Mouse (Mus musculus): ENCODE measurements around the gene Ccdc92b. TPM values are rescaled to one million over a fixed set of nuclear protein-coding genes. Genes with fewer than 3 reads are reported as not detected.
"Not testable (repeated sequence)": the region's sequence is repeated elsewhere in the genome, so short reads cannot be mapped to it uniquely, and the experiment has no call there.

Gene Ccdc92b
- 0.24 and 0.51 TPM in 2 replicates for polyA plus RNA-seq (2016; fragmentation: Nextera tagmentation; extraction: Ambion mirVana)

GRCm38 (mm10) chr11:74619201-74619955 lies at the start of gene Ccdc92b:
Ccdc92b (plus strand) TSS chr11:74619605.
- WGBS: under 1% methylated on average over 57 of the region's 63 CpGs
- no peaks in the 10 kb centered on the region for H3K9me3 ChIP-seq (replicated peaks)
- peak within 1 kb of the TSS; percentile 47 for H3K4me3 ChIP-seq
- H3K4me1 ChIP-seq: peaks cover 11% of the 10 kb centered on the region
- no peak within 1 kb of the TSS for H3K27ac ChIP-seq
- DNase-seq (ENCODE audit: low spot score): peak; percentile 96
- H3K27me3 ChIP-seq (ENCODE audit: low read depth, poor library complexity, severe bottlenecking): peaks cover 51% of the 10 kb centered on the region
- no peaks in the 10 kb centered on the region for H3K36me3 ChIP-seq

GRCm38 (mm10) chr11:74569735-74570134 lies 49.7 kb upstream of the Ccdc92b start:
- Histone ChIP-seq H3K9me3 (replicated peaks) (no peaks in the 10 kb centered on the region), H3K36me3 (no peaks in the 10 kb centered on the region), H3K4me3 (no peak overlapping the region), H3K27ac (no peak overlapping the region), H3K4me1 (no peaks in the 10 kb centered on the region), H3K27me3 (ENCODE audit: low read depth, poor library complexity, severe bottlenecking) (no peaks in the 10 kb centered on the region)
- DNase-seq (ENCODE audit: low spot score): no peak
- 72% methylated on average over 6 of the region's 6 CpGs for WGBS

GRCm38 (mm10) chr11:74572459-74573061 lies 46.8 kb upstream of the Ccdc92b start:
- no peaks in the 10 kb centered on the region for H3K27me3 ChIP-seq (ENCODE audit: low read depth, poor library complexity, severe bottlenecking)
- H3K4me1 ChIP-seq: no peaks in the 10 kb centered on the region
- no peak for DNase-seq (ENCODE audit: low spot score)
- no peaks in the 10 kb centered on the region for H3K9me3 ChIP-seq (replicated peaks)
- no peak overlapping the region for H3K27ac ChIP-seq
- no peaks in the 10 kb centered on the region for H3K36me3 ChIP-seq
- 74% methylated on average over 6 of the region's 6 CpGs for WGBS
- H3K4me3 ChIP-seq: no peak overlapping the region

GRCm38 (mm10) chr11:74574768-74575434 lies 44.5 kb upstream of the Ccdc92b start:
- Histone ChIP-seq H3K36me3 (no peaks in the 10 kb centered on the region), H3K27ac (no peak overlapping the region), H3K4me1 (no peaks in the 10 kb centered on the region), H3K4me3 (no peak overlapping the region), H3K27me3 (ENCODE audit: low read depth, poor library complexity, severe bottlenecking) (no peaks in the 10 kb centered on the region), H3K9me3 (replicated peaks) (no peaks in the 10 kb centered on the region)
- WGBS: 85% methylated on average over 4 of the region's 4 CpGs
- DNase-seq (ENCODE audit: low spot score): no peak

GRCm38 (mm10) chr11:74575940-74576339 lies 43.5 kb upstream of the Ccdc92b start:
- WGBS: 94% methylated on average over 3 of the region's 3 CpGs
- H3K9me3 ChIP-seq (replicated peaks): no peaks in the 10 kb centered on the region
- no peaks in the 10 kb centered on the region for H3K4me1 ChIP-seq
- no peaks in the 10 kb centered on the region for H3K36me3 ChIP-seq
- H3K4me3 ChIP-seq: no peak overlapping the region
- H3K27me3 ChIP-seq (ENCODE audit: low read depth, poor library complexity, severe bottlenecking): no peaks in the 10 kb centered on the region
- no peak overlapping the region for H3K27ac ChIP-seq
- no peak for DNase-seq (ENCODE audit: low spot score)

- Histone ChIP-seq H3K27me3 (ENCODE audit: low read depth, poor library complexity, severe bottlenecking) (no peaks in the 10 kb centered on the region), H3K4me1 (peaks cover 2% of the 10 kb centered on the region; the same call in 1 of the 2 replicates), H3K9me3 (replicated peaks) (no peaks in the 10 kb centered on the region), H3K4me3 (no peak overlapping the region), H3K27ac (no peak overlapping the region), H3K36me3 (no peaks in the 10 kb centered on the region)
- 66% methylated on average over 3 of the region's 3 CpGs for WGBS
- DNase-seq (ENCODE audit: low spot score): no peak
Observed at GRCm38 (mm10) chr11:74577068-74577467, 42.3 kb upstream of the Ccdc92b start.

- not testable (repeated sequence) for H3K36me3 ChIP-seq; H3K27ac ChIP-seq; DNase-seq (ENCODE audit: low spot score); H3K4me1 ChIP-seq; H3K4me3 ChIP-seq; H3K9me3 ChIP-seq (replicated peaks)
- WGBS: 53% methylated on average over 4 of the region's 4 CpGs
- H3K27me3 ChIP-seq (ENCODE audit: low read depth, poor library complexity, severe bottlenecking): peaks cover 16% of the 10 kb centered on the region
Observed at GRCm38 (mm10) chr11:74581333-74581732, 38.1 kb upstream of the Ccdc92b start.

- H3K4me1 ChIP-seq: peaks cover 10% of the 10 kb centered on the region
Observed at GRCm38 (mm10) chr11:74582464-74582863, 36.9 kb upstream of the Ccdc92b start.

GRCm38 (mm10) chr11:74583824-74584349 lies 35.5 kb upstream of the Ccdc92b start:
- peaks cover 10% of the 10 kb centered on the region for H3K4me1 ChIP-seq
- H3K4me3 ChIP-seq: no peak overlapping the region
- H3K9me3 ChIP-seq (replicated peaks): no peaks in the 10 kb centered on the region
- no peaks in the 10 kb centered on the region for H3K36me3 ChIP-seq
- no peak for DNase-seq (ENCODE audit: low spot score)
- WGBS: 74% methylated on average over 7 of the region's 7 CpGs
- H3K27ac ChIP-seq: no peak overlapping the region
- peaks cover 40% of the 10 kb centered on the region for H3K27me3 ChIP-seq (ENCODE audit: low read depth, poor library complexity, severe bottlenecking)

More at GRCm38 (mm10) chr11:74582464-74582863, 36.9 kb upstream of the Ccdc92b start:
- Histone ChIP-seq H3K27ac (no peak overlapping the region), H3K27me3 (ENCODE audit: low read depth, poor library complexity, severe bottlenecking) (peaks cover 26% of the 10 kb centered on the region), H3K4me3 (no peak overlapping the region), H3K9me3 (replicated peaks) (no peaks in the 10 kb centered on the region), H3K36me3 (no peaks in the 10 kb centered on the region)
- DNase-seq (ENCODE audit: low spot score): no peak
- 83% methylated on average over 3 of the region's 3 CpGs for WGBS

- Histone ChIP-seq H3K4me3 (no peak overlapping the region), H3K9me3 (replicated peaks) (no peaks in the 10 kb centered on the region), H3K27me3 (ENCODE audit: low read depth, poor library complexity, severe bottlenecking) (peaks cover 52% of the 10 kb centered on the region), H3K36me3 (no peaks in the 10 kb centered on the region), H3K4me1 (peaks cover 17% of the 10 kb centered on the region), H3K27ac (no peak overlapping the region)
- 68% methylated on average over 10 of the region's 10 CpGs for WGBS
- DNase-seq (ENCODE audit: low spot score): peak; percentile 67
Observed at GRCm38 (mm10) chr11:74584946-74585723, 34.3 kb upstream of the Ccdc92b start.

- DNase-seq (ENCODE audit: low spot score): no peak
- Histone ChIP-seq H3K4me3 (no peak overlapping the region), H3K27ac (no peak overlapping the region), H3K27me3 (ENCODE audit: low read depth, poor library complexity, severe bottlenecking) (peaks cover 65% of the 10 kb centered on the region), H3K9me3 (replicated peaks) (no peaks in the 10 kb centered on the region), H3K4me1 (peaks cover 19% of the 10 kb centered on the region), H3K36me3 (no peaks in the 10 kb centered on the region)
- WGBS: 71% methylated on average over 5 of the region's 5 CpGs
Observed at GRCm38 (mm10) chr11:74586401-74586800, 33.0 kb upstream of the Ccdc92b start.

GRCm38 (mm10) chr11:74589401-74590238 lies 29.8 kb upstream of the Ccdc92b start:
- Histone ChIP-seq H3K36me3 (no peaks in the 10 kb centered on the region), H3K9me3 (replicated peaks) (no peaks in the 10 kb centered on the region), H3K27ac (no peak overlapping the region), H3K27me3 (ENCODE audit: low read depth, poor library complexity, severe bottlenecking) (peaks cover 83% of the 10 kb centered on the region), H3K4me3 (peak overlapping the region; percentile 52), H3K4me1 (peaks cover 9% of the 10 kb centered on the region)
- 4% methylated on average over 66 of the region's 66 CpGs for WGBS
- no peak for DNase-seq (ENCODE audit: low spot score)

Measured in limb, embryonic 10.5 days (tissue).